Comparison of ENCODE assay signal across 8 mouse cellular contexts in genomic region chr11:63413106-63413505, GRCm38 (mm10).
DNase-seq lines count a peak whose midpoint lies in the region; ATAC-seq and TF ChIP-seq lines count a peak whose summit lies in the region.

No protein-coding gene starts in this region.

- no peaks in the 10 kb centered on the region for H3K27me3 ChIP-seq in kidney, embryonic 14.5 days (ENCODE audit: control insufficient read depth, insufficient read depth, low read length)
- H3K27me3 ChIP-seq in heart, embryonic 16.5 days (ENCODE audit: control insufficient read depth, insufficient read depth, low read length) = no peaks in the 10 kb centered on the region
- H3K27me3 ChIP-seq in limb, embryonic 13.5 days = peaks cover 27% of the 10 kb centered on the region
- 0 out of 2 replicates have a peak, but pooled peaks cover 5% of the 10 kb centered on the region for H3K27me3 ChIP-seq in neural tube, embryonic 13.5 days
- no peaks in the 10 kb centered on the region; the same call in 1 of the 2 replicates for H3K27me3 ChIP-seq in cerebellum, adult 2 months (ENCODE audit: control insufficient read depth, insufficient read depth, low read length)

- no peak for ATAC-seq in kidney, embryonic 14.5 days (ENCODE audit: low FRiP score, low TSS enrichment)
- ATAC-seq in heart, embryonic 16.5 days (replicated peaks; ENCODE audit: extremely low read depth, insufficient read depth, low FRiP score) = no peak
- ATAC-seq in limb, embryonic 13.5 days (ENCODE audit: low FRiP score, low read depth) = no peak
- no peak for ATAC-seq in neural tube, embryonic 13.5 days (ENCODE audit: low read depth)

- 17% methylated on average over 13 of the region's 13 CpGs for WGBS in kidney, embryonic 14.5 days
- WGBS in heart, embryonic 16.5 days = 20% methylated on average over 13 of the region's 13 CpGs
- 24% methylated on average over 13 of the region's 13 CpGs for WGBS in limb, embryonic 13.5 days
- WGBS in neural tube, embryonic 13.5 days = 8% methylated on average over 13 of the region's 13 CpGs
- 22% methylated on average over 13 of the region's 13 CpGs for WGBS in cerebellum, adult 2 months

- H3K4me2 ChIP-seq in kidney, embryonic 14.5 days (replicated peaks; ENCODE audit: low read depth, low read length) = peak overlapping the region; percentile 57
- H3K4me2 ChIP-seq in heart, embryonic 16.5 days (ENCODE audit: low read depth, low read length) = peak overlapping the region; percentile 71
- peak overlapping the region; percentile 57 for H3K4me2 ChIP-seq in limb, embryonic 13.5 days (replicated peaks)
- peak overlapping the region; percentile 51 for H3K4me2 ChIP-seq in neural tube, embryonic 13.5 days

- no peaks in the 10 kb centered on the region for H3K36me3 ChIP-seq in kidney, embryonic 14.5 days (ENCODE audit: control insufficient read depth, insufficient read depth, low read length)
- H3K36me3 ChIP-seq in heart, embryonic 16.5 days (ENCODE audit: control insufficient read depth, insufficient read depth) = no peaks in the 10 kb centered on the region
- no peaks in the 10 kb centered on the region for H3K36me3 ChIP-seq in limb, embryonic 13.5 days
- no peaks in the 10 kb centered on the region for H3K36me3 ChIP-seq in neural tube, embryonic 13.5 days

- H3K9ac ChIP-seq in kidney, embryonic 14.5 days (ENCODE audit: low read depth, low read length) = 0 out of 2 replicates have a peak overlapping the region, but pooled peaks have one; percentile 8
- H3K9ac ChIP-seq in heart, embryonic 16.5 days (ENCODE audit: low read length) = peak overlapping the region; percentile 37; the same call in 1 of the 2 replicates
- H3K9ac ChIP-seq in limb, embryonic 13.5 days = peak overlapping the region; percentile 1; the same call in 1 of the 2 replicates
- H3K9ac ChIP-seq in neural tube, embryonic 13.5 days = peak overlapping the region; percentile 54; the same call in 1 of the 2 replicates

- no peaks in the 10 kb centered on the region for H3K9me3 ChIP-seq in kidney, embryonic 14.5 days (ENCODE audit: control insufficient read depth, low read length)
- no peaks in the 10 kb centered on the region for H3K9me3 ChIP-seq in heart, embryonic 16.5 days (replicated peaks; ENCODE audit: control insufficient read depth, low read length)
- no peaks in the 10 kb centered on the region for H3K9me3 ChIP-seq in limb, embryonic 13.5 days
- H3K9me3 ChIP-seq in neural tube, embryonic 13.5 days = no peaks in the 10 kb centered on the region

- 0 out of 2 replicates have a peak, but pooled peaks cover 13% of the 10 kb centered on the region for H3K4me1 ChIP-seq in kidney, embryonic 14.5 days (ENCODE audit: control insufficient read depth, insufficient read depth, low read length)
- peaks cover 5% of the 10 kb centered on the region for H3K4me1 ChIP-seq in heart, embryonic 16.5 days (ENCODE audit: control insufficient read depth, insufficient read depth, low read length)
- H3K4me1 ChIP-seq in limb, embryonic 13.5 days = peaks cover 16% of the 10 kb centered on the region
- H3K4me1 ChIP-seq in neural tube, embryonic 13.5 days (replicated peaks) = peaks cover 19% of the 10 kb centered on the region
- H3K4me1 ChIP-seq in cerebellum, adult 2 months (ENCODE audit: control insufficient read depth, insufficient read depth, low read length) = no peaks in the 10 kb centered on the region

- no peak for TF ChIP-seq CTCF in cerebellum, adult 2 months (IDR thresholded peaks at IDR 0.05; ENCODE audit: borderline replicate concordance, insufficient read depth, low read depth, low read length)

- peak overlapping the region; percentile 26 for H3K4me3 ChIP-seq in kidney, embryonic 14.5 days (ENCODE audit: low read length)
- peak overlapping the region; percentile 44 for H3K4me3 ChIP-seq in heart, embryonic 16.5 days (ENCODE audit: low read length)
- H3K4me3 ChIP-seq in limb, embryonic 13.5 days = peak overlapping the region; percentile 17
- peak overlapping the region; percentile 19 for H3K4me3 ChIP-seq in neural tube, embryonic 13.5 days
- H3K4me3 ChIP-seq in cerebellum, adult 2 months (replicated peaks; ENCODE audit: insufficient read depth, low read depth, low read length) = no peak overlapping the region

- DNase-seq in kidney, adult 18-20 months = no peak
- DNase-seq in gastrocnemius, adult 8-10 months (ENCODE audit: low spot score in 2 of 2) = no peak
- no peak for DNase-seq in cerebellum, adult 2 months
- DNase-seq in urinary bladder, adult 2 months (ENCODE audit: low spot score) = no peak

- TF ChIP-seq POLR2A in cerebellum, adult 2 months (IDR thresholded peaks at IDR 0.05; ENCODE audit: borderline replicate concordance, insufficient read depth, low read length) = no peak

- H3K27ac ChIP-seq in kidney, embryonic 14.5 days (ENCODE audit: low read depth, low read length) = no peak overlapping the region
- no peak overlapping the region for H3K27ac ChIP-seq in heart, embryonic 16.5 days (ENCODE audit: low read length)
- no peak overlapping the region for H3K27ac ChIP-seq in limb, embryonic 13.5 days
- H3K27ac ChIP-seq in neural tube, embryonic 13.5 days (replicated peaks) = no peak overlapping the region; the same call in 1 of the 2 replicates
- no peak overlapping the region for H3K27ac ChIP-seq in cerebellum, adult 2 months (ENCODE audit: insufficient read depth, low read length)

Comparison
In these comparisons a context has a peak if more than half of its experiments do, and no peak if none do; other contexts are left out.
1. H3K9ac ChIP-seq: peak in every context shown above with its lines; median percentile 54 in neural tube, embryonic 13.5 days; 37 in heart, embryonic 16.5 days; 8 in kidney, embryonic 14.5 days; 1 in limb, embryonic 13.5 days.